Mouse (Mus musculus): Measurements from ENCODE around the gene Far2.
A peak's percentile ranks its signal among the peaks of the same experiment; 100 is the strongest.
"Not testable (repeated sequence)": the region's sequence is repeated elsewhere in the genome, so short reads cannot be mapped to it uniquely, and the experiment has no call there.

The Far2 gene

DNA sequence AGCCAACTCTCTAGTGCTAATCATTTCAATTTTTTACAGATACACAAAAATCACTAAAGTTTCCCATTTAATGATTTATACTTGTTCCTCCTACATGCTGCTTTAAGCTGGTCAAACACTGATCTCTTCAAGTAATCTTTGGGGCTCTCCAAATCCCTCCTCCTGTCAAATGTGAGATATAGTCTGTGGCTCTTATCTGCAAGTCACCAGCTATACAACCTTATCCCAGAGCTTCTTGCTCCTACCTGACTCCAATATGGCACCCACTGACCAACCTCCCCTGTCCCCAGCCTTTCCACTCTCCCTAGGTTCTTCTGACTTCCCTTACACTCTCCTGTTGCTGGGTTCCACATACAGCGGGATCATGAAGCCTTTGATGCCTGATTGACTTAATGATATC lies 70.6 kb downstream of the Far2 start:
- no peak for DNase-seq (ENCODE audit: low spot score)

DNA sequence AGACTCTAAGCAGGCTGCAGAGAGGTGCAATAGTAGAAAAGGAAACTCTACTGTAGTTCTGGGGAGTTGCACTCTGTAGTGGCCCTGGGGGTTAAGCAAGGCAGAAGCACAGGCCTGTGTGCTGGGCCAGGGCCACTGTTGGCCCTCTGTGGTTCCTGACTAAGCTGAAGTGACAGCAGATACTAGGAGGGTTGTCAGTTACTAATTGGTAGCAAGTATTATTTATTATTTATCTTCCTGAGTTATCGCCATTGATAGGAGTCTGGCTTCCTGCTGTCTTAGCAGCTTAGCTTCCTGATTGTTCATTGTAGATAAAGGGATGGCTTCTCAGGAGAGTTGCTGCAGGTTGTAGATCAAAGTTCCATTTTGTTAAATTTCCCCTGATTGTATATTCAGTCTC lies 73.6 kb downstream of the Far2 start:
- DNase-seq (ENCODE audit: low spot score), result no peak

DNA sequence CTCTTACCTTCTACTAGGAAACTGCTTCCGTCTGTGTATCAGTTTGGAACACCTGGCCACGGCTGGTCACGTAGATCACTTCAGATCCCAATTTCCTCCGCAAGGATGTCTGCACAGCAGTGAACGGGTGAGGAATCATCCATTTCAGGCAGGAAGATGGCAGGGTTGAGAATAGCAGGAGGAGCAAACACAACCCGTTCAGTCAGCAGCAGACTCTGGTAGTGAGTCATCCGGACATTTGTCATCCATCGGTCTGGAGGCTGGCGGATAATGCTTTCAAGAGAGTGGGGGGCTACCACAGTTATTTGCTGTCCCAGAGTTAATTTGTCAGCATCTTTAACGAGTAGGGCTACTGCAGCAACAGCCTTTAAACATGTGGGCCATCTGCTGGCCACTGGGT lies 79.8 kb downstream of the Far2 start:
- DNase-seq (ENCODE audit: low spot score), result not testable (repeated sequence)

DNA sequence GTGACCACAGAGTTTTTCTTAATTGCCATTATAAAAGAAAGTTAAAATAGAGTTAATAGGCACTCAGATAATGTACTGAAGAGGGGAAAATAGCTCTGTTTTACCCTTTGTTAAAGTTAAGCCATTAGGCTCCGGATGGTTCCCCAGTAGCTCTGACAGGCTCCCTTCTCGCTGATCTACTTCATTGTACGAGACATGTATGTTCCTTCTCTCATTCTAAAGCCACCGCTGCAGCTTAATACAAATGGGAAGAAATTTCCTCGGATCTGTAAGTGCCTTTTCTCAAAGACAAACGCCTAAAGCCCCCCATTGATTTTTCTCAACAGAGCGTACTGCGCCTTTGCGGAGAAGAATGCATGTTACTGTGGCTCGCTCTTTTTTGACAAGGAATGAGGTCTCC lies 85.3 kb downstream of the Far2 start:
- DNase-seq (ENCODE audit: low spot score), result no peak

DNA sequence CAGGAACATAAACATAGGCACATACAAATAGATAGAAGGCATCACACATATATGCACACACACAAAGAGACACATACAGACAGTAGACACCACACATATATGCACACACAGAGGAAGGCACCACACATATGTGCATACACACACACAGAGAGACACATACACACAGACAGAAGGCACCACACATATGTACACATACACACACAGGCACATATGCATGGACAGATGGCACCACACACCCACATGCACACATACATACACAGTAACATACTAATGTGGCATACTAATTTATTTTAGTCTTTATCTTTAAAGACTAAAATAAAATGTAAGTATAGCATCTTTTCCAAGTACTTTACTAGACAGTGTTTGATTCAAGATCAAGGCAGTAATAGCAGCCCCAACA lies 86.5 kb downstream of the Far2 start:
- DNase-seq (ENCODE audit: low spot score), result no peak

DNA sequence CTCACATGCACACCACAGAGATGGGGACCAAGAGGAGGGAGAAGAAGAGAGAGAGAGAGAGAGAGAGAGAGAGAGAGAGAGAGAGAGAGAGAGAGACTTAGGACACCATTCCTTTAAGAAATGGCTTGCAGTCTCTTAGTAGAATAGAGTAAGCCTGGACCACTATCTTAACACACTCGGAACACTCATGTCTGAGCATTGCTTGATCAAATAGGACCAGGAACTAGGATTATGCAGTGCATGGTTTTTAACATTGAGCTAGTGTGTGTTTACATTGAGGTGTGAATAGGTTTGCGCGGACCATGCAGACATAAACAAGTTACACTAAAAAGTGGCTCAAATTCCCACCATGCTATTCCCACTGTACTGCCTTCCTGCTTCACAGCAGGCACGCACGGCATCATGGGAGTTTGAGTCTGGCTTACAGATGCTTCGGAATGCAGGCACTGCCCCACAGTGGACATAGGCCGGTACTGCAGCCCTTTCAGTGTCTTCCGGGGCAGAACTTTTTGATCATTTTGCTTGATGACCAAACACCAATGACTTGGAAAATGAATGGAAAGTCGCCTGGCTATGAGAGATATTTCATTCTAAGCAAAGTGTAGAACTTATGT lies 88.8 kb downstream of the Far2 start:
- DNase-seq (ENCODE audit: low spot score), result peak; percentile 89

DNA sequence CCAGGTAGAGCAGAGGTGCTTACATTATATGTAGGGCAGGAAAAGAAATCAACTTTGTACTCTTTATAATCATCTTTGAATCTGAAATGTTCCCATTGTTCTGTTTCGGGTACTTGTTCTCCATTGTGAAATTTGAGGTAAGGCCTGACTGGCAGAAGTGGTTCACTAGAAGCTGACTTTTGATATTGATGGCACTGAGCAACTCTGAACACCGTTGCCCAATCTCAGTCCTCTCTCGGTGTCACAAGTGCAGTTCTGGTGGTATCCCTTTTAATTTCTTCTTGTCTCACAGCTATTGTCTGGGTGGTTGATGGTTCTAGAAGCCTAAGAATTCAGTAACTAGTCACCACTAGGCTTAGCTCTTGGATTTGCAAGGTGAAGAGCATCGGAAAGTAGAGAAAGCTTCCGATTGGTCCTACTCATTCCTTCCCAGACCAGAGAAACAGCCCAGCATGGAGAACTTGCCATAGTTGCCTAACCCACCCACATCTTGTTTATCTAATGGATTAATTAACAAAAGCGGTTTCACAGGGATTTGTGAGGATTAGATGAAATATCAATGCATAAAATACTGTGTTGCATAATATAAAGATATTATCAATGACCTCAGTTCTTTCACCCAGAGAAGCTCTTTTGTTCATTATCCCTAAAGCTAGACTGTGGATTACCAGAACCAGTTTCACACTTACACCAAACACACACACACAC lies 92.4 kb downstream of the Far2 start:
- no peak for DNase-seq (ENCODE audit: low spot score)

DNA sequence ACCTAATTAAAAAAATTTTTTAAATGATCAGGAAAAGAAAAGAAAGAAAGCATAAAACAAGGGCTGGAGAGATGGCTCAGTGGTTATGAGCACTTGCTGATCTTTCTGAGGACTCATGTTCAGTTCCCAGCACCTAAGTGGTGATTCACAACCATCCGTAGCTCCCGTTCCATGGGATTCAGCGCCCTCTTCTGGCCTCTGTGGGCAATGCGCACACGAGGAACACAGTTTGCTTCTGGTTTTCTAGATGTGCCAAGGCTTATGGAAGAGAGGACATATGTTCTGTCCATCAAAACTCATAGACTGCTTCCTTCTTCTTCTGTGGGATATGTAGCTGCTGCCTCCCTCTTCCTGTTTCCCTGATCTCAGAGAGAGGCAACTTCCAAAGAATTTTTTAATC lies 94.8 kb downstream of the Far2 start:
- DNase-seq (ENCODE audit: low spot score), result no peak

DNA sequence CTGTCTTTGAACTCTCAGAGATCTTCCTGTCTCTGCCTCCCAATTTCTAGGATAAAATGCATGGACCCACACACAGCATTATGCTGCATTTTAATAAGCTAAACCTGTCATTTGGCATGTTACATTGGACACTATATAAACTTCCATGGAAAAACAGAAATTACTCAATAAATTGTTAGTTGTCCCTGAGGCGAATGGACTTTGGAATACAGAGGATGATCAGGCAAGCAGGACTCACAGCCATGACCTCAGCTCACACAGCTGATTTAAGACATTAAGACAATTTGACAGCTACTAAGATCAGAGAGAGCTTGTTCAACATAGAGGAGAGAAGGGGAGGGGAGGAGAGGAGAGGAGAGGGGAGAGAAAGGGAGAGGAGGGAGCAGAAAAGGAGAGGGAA lies 95.4 kb downstream of the Far2 start:
- no peak for DNase-seq (ENCODE audit: low spot score)

DNA sequence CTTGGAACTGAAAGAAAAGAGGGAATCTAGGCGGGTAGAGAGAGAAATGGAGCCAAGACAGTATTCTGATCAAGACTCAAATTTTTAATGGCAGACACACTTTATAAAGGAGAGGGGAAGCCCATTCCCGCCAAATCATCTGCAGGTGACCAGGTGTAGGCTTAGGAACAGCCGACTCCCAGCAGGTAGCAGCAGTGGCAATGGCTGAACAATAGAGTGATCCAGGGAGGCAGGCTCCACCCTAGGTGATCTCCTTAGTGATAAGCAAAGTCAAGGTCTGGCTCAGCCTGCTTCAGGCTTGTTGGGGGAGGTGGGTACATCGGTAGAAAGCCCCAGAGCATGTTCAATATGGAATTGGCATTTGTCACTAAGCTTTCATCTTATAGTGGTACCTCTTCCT lies 105.2 kb downstream of the Far2 start:
- not testable (repeated sequence) for DNase-seq (ENCODE audit: low spot score)

DNA sequence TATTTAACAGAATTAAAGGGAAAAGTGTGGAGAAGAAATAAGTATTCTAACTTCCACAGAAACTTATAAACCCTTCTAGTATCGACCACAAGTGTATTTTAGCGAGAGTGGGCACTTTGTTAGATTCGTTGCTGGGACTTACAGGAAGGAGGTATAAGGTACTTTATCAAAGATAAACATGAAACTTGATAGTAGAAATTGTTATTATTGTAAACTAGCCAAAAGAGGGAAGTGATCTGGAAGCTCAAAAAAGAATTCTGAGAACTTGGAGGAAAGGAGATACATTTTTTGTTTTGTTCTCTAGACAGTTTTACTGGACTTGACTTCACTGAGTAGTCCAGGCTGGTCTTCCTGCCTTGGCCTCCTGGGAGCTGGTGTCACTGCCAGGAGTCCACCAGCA lies 125.8 kb downstream of the Far2 start:
- DNase-seq (ENCODE audit: low spot score), result no peak

DNA sequence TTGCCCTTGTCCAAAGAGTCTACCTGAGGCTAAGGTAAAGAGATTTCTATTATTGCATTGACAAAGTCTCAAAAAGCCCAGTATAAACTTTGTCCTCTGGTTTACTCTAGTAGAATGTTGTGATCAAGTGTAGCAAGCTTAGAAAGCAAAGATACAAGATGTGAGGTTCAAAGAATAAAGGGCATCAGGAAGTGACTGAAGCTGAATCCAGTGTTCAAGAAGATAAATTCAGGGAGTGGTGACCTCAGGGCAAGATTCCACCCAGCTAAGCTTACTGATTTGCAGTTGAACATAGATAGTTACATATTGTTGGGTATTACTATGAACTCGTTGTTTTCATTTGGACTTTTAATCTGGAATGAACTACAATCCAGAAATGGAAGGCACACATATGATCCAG lies 138.6 kb downstream of the Far2 start:
- no peak for DNase-seq (ENCODE audit: low spot score)

DNA sequence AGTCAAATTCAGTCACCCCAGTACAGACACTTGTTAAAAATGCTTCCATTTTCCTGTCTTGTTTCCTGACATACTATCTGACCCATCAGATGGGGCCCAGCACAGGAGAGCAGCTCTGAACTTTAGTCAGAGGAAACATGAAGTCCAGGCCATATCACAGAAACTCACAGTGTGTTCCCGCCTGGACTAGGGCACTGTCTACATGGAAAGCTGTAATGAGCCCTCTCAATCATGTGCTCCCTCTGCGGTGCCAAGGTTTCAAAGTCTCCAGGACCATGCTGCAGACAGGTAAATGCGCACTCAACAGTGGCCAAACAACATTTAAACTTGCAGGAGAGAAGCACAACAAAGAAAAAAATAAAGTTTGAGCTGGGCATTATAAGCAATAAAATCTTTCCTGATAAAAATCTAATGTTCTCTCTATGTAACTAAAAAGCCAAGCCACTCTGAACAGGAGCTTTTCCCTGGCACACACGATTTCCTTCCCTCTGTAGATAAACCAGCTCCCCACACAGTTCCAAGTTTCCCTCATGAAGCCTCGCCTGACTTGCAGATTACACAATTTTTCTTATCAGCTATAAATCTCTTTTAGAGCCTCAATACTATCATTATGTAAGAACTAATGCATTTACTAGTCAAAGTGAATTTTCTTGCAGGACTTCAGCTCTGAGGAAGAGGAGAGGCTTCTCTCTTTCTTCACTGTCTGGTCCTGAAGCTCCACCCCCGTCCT lies 147.1 kb downstream of the Far2 start:
- no peak for DNase-seq (ENCODE audit: low spot score)

DNA sequence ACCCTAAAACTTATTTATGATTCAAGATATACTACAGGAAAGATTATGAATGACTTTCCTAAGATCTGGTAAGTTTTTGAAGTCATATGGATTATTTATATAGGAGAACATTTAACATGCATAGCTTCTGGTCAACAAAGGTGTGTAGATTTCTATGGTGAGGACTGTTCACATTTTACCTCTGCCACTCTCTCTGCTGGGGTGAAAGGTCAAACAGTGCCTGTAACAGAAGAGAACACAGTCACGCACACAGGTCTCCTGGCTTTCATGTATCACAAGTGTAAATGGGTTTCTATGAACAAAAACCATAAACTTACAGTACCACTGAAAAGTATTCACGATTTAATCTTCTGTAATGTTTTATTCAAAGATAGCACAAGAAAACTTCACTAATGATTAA lies 152.1 kb downstream of the Far2 start:
- DNase-seq (ENCODE audit: low spot score), result no peak

DNA sequence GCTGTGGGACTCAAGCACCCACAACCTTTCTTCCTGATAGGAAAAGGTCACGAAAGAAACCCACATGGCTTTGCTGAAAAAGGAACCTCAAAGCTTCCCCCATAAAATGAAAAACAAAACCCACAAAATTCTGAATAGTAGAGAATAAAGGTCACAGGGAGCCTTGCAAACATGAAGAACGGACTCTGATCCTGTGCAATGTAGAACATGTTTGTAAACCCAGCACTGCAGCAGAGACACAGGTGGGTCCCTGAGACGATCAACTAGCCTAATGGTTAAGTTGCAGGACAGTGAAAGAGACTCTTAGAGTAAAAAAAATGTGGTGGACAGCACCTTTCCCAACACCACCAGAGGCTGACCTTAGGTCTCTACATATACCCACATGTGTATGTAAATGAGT lies 152.7 kb downstream of the Far2 start:
- no peak for DNase-seq (ENCODE audit: low spot score)

DNA sequence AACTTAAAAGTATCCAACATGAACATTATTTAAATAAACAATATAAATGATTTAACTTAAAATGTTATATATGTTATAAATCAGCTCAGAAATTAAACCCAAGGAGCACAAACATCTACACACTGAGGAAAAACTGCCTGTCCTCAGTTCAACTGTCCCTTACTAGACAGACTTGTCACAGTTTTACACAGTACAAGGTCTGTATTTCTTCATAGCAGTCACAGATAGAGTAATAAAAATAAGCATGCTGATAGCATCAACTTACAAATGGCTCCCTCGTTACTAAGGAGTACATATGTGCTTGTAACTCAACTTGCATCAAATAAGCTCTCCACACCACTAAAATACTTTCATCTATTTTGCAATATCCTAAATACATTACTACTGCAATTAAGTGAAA lies 158.1 kb downstream of the Far2 start:
- DNase-seq (ENCODE audit: low spot score), result no peak

DNA sequence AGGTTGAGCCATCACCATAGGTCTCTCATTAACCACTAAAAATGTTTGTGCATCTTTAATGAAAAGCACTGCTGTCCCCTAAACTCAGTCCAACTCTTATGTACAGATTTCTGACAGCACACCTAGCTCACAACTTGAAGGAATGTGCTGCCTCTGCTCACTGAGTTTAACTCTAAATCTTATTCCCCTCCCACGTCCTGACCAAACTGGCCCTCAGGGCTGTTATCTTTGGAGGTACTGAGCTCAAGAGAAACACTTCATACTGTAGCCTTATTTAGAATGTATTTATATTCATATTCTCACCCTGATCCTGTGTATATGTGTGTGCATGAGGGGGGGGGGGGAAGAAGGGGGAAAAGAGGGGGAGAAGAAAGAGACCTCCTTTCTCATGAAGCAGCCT lies 160.5 kb downstream of the Far2 start:
- no peak for DNase-seq (ENCODE audit: low spot score)

DNA sequence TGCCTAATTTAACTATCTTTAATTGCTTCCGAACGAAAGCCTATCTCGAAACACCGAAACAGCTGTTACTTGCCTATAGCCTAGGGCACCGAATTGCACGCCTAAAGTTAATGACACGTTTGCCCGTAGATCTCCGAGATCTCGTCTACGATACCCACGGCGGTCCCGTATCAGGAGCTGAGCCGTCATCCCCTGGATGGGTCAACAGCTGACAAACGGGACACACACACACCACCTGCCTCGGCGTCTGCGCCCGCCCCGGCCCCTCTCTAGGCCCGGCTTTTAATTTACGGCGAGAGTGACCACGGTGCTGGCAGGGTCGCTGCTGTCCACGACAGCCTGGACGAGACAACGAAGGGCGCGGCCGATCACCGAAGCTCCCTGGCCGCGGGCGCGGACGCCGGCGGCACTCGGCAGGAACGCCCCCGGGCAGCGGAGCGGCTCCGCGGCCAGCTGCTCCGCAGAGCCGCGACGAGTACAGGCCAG lies 164.4 kb downstream of the Far2 start:
- DNase-seq (ENCODE audit: low spot score), result no peak

DNA sequence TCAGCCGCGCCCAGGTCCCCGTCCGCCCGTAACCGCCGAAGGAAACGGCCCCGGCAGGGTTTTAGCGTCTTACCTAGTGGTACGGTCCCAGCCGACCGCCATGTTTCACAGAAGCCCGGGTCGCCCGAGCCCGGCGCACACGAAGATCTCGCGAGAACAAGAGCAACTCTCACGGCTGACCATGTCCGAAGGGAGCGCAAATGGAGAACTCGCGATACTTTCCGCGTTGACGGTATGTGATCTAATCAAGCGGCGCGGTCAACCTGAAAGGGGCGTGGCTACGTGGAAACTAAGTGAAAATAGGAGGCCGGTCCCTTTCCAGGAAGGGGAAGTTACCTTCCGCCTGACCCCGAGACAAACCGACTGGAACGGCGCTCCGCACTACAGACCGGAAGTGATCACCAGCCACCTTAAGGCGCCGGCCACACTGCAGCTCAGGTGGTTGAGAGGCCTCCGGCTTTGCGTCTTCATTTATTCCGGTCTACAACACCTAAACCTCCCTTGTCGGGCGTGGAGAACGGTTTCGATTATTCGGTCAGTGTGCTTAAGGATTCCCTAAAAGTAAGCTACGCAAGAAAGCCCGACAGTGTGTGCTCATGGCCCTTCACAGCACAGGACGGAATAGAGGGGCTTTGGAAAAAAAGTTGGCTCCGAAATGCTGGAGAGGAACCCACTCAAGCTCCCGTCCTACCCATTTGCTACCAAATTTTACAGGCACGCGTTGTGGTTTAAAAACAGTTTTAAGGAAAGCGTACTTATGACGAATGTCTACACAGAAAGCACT lies 165.0 kb downstream of the Far2 start, which contains the start of gene Ergic2:
Ergic2 (minus strand) TSS at position 478 of the 784 bp plus-strand sequence.
- peak; percentile 100 for DNase-seq (ENCODE audit: low spot score)

DNA sequence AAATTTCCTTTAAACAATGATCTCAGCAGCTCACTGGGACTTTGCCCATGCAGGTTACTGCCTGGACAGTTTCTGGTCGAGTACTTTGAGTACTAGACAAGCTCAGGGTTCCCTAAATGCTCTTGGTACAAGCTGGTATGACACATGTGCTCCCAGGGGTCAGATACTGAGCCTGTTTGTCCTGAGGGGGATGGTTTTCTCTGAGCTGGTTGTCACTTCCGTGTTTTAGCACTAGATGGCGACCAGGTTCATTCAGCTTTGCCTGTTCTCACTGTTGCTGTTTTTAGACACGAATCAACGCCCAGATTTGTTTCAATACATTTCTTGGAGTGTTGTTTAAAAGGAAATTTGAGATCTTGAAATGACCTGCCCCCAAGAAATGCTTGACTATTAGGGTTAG lies 167.7 kb downstream of the Far2 start:
- peak; percentile 80 for DNase-seq (ENCODE audit: low spot score)

DNA sequence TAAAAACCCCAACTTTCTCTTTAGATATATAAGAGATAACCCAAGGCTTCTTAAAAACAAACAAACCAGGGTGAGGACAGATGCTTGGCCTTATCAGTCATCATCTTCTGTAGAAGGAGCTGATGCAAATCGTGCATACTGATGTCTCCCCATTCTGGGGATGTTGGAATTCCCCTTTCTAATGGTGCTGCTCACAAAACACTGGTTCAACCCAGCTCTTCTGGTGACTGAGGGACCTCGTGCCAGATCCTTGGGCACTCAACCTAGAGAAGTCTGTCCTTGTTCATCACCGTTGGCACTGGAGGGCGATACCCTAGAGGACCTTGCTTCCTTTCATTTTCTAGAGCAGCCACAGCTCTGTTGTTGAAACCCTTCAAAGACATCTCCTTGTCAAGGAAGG lies 169.7 kb downstream of the Far2 start:
- no peak for DNase-seq (ENCODE audit: low spot score)
